Mouse (Mus musculus): ENCODE measurements at regions not wholly inside any gene's neighbourhood (a gene's known extent, or its start where the extent isn't known, plus 50 kb on each side); places are given as distances from the start of the nearest gene placed in this dataset.
"Not testable (repeated sequence)": the region's sequence is repeated elsewhere in the genome, so short reads cannot be mapped to it uniquely, and the experiment has no call there.

DNA sequence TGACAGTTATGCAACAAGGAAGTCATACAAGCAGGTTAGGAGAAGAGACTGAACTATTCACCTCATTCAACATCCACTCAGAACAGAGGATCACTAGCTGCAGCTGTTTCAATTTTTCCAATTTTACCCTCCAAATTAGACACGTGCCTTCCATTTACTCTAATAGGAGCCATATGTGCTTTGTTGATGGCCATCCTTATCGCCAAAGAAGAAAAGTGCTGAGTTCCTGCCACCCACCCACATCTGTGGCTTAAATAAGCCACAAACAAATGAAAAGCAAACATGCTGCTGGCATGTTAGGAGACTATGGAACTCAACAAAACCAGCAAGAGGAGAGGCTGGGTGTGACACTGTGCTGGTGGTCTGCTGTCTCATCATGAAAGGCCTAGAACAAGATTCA is 1786.1 kb downstream of the 9330182O14Rik start:
- no peak for ATAC-seq (replicated peaks; ENCODE audit: low FRiP score, poor library complexity, severe bottlenecking)

DNA sequence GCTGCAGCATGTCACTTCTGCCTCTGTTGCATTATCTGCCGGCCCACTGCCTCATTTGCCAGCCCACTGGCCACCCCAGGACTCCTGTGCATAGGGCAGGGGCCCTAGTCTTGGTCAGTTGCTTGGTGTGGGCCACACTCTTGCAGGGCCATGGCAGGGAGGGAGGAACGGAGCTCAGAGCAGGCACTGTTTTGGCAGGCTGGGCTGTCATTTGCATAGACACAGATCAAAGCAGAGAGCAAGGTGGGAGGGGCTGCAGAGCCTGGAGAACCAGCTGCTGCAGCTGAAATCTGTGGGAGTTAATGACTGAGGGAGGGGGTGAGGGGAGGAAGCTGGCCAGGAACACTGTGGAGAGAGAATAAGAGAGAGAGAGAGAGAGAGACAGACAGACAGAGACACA is 1802.5 kb downstream of the 9330182O14Rik start:
- no peak for ATAC-seq (replicated peaks; ENCODE audit: low FRiP score, poor library complexity, severe bottlenecking)

DNA sequence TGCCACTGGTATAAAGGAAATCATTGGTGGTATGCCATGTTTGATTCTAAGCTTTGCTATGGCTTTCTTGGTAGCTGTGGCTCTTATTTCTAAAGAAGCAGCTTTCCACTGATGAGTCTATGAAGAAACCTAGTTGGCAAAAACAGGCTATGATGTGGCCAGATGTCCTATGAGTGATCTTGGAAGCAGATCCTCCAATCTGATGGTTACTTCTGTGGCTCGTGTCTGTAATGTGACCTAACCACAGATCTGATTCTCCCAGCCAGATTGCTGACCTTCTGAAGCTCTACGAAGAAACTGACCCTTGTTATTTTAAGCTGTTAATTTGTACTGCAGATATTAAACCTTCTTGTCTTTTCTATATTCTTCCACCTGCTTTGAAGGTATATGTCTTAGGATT is 1811.1 kb downstream of the 9330182O14Rik start:
- no peak for ATAC-seq (replicated peaks; ENCODE audit: low FRiP score, poor library complexity, severe bottlenecking)

DNA sequence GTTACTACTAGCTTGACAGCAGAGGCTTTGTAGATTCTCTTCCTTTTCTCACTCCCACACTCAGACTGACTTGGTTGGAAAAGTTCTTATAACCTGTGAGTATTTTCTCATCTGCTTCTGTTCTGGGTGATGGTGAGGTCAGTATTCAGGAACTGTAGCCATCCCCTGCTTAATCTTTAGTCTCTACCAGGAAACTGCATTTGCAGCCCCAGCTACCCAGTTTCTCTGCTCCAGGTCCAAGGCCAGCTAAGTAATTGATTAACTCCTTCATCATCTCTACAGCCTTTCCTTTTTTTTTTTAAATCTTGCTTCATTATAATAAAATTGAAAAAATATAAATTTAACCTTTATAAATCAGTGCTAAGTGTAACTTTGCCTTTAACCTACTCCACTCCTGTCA is 1813.7 kb downstream of the 9330182O14Rik start:
- ATAC-seq (replicated peaks; ENCODE audit: low FRiP score, poor library complexity, severe bottlenecking): no peak

DNA sequence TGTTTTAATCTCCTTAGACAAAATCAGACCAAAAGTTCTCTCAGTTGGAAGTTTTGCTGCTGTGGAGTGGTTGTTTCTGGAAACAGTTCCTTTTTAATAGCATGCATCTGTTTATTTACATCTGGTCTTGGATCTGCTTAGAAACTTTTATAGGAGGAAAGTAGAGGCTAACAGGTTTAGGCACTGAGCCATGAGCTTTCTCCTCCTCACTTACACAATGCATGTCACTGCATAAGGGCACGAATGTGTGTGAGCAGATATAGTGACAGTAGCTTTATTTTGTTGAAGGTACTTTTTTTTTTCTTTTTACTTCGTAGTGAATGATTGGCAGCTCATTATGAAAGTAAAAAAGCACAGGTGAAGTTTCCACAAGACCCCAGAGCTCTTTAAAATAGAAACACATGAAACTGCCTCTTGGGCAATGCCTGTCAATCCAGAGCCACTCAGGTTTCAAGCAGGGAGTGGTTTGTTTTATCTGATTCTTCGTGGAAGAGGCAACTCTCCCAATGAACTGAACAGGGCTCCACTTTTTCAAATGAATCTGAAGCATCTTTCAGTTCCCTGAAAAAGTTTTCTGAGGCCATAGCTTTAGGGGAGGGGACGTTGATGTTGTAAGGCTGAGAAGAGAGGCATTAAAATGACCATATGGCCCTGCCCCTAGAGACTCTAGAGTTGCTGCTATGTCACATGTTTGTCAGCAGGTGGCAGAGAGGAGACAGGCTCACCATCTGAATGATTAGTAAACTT is 1814.4 kb downstream of the 9330182O14Rik start:
- ATAC-seq (replicated peaks; ENCODE audit: low FRiP score, poor library complexity, severe bottlenecking): 0 out of 2 replicates have a peak, but pooled peaks have one; percentile 49

DNA sequence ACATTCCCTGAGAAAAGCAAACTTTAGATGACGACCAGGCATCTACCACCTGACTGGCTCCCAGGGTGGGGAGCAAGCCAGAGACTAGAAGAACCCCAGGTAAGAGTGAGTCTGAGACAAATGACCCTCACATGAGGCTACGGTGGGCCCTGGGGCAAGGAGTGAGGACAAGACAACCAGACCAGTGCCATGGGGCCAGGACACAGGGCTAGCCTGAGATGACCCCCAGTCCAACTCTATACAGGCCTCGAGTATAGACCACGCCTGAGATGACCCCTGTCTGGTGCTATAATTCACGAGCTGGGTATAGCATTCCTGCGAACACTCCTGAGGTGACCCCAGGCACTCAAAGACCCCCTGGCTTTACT is 1814.9 kb downstream of the 9330182O14Rik start:
- ATAC-seq (replicated peaks; ENCODE audit: low FRiP score, poor library complexity, severe bottlenecking): no peak

DNA sequence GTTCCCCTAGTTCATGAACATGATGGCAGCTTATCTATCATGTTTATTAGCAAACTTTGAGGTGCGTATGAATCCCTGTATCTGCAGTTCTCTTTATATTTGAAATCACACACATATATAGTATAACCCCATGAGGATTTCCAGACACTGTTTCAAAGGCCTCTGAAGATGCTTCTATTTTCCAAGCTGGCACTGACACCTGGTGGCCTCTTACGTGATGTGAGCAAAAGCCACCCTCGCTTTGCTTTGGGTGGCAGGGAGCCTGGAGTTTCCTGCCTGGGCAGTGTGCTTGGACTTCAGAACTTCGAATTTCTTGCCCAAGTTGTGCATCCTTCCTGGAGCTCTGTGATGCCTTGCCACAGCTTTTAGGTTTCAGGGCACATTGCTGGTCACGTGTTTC is 1817.1 kb downstream of the 9330182O14Rik start:
- no peak for ATAC-seq (replicated peaks; ENCODE audit: low FRiP score, poor library complexity, severe bottlenecking)

DNA sequence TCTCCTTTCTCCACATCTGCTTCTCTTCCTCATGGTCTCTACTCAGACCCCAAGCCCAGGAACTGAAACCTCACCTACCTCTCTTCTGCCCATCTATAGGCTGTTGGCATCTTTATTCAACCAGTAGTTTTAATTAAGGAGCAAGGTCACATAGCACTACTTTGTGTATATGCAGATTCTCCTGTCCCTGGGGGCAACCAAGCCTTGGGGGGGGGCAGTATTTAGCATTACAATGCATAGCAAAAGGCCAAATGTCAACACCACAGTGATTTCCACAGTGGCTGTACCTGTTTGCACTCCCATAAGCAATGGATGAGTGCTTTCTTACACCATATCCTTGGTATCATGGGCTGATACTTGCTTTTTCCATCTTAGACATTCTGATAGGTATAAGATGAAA is 1826.4 kb downstream of the 9330182O14Rik start:
- no peak for ATAC-seq (replicated peaks; ENCODE audit: low FRiP score, poor library complexity, severe bottlenecking)

DNA sequence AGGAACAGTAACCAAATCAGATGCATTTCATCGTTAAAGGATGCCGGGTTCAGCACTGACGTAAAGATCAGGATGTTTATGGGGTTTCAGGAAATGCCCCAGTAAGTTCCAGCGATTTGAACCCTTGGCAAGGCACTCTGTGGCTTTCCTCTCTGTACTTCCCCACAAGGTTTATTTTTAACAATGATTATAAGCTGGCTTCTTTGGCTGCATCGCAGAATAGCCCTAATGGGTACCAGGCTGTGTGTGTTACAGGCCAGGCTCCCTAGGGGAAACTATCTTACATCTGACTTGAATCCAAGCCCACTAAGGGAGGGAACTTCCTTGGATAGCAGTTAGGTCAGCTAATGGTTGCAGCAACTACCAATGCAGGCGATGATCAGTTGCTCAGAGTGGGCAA is 1836.7 kb downstream of the 9330182O14Rik start:
- no peak for ATAC-seq (replicated peaks; ENCODE audit: low FRiP score, poor library complexity, severe bottlenecking)

DNA sequence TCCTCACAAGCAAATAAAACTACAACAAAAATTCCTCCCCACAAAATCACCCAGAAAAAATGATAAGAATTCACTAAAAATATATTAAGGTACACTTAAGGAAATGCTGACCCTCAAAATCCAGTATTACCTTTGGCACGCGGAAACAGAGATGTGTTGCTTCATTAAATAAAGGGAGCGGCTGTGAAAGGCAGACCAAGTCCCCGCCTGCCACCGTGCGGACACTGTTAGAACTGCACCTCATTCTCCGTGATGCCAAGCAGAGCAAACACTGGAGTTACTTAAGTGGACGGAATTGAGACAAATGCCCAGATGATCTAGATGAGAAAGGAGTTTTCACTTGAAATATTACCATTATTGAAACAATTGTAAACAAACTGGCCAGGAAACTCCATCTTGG is 1839.1 kb downstream of the 9330182O14Rik start:
- ATAC-seq (replicated peaks; ENCODE audit: low FRiP score, poor library complexity, severe bottlenecking): peak; percentile 84

DNA sequence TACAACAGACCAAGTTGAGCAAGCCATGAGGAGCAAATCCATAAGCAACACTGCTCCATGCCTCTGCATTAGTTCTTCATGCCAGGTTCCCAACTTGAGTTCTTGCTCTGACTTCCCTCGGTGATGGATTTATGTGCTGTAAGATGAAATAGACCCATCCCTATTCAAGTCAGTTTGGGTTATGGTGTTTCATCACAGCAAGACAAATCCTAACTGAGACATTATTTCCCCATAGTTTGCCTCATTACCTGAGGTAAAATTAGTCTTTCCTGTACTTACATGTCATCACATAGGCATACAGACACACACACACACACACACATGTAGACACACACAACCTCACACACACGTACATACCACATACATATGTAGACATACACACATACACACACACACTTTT is 1843.0 kb downstream of the 9330182O14Rik start:
- ATAC-seq (replicated peaks; ENCODE audit: low FRiP score, poor library complexity, severe bottlenecking): no peak

DNA sequence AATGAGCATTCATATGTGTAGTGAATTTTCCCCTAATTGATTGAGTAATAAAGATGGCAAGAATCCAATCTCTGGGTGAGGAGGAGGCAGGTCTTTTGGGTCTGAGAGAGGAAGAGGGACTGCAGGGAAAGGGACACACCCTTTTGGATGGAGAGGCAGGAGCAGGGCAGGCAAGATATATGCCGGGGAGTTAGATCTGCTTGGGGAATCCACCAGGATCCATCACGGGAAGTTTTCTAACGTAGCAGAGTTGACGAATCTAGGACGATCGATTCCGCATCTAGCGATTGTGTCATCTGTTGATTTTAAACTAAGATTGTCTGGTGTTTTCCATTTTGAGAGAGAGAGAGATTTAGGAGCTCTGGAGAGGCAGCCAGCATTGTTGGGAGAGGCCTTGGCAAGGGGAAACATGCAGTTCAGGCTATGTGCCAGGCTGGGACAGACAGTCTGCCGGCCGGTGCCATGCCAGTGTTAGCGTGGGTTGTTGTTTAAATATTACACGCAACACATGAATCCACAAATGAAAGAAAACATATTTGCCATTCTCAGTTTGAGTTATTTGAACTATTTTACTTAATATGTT is 1843.6 kb downstream of the 9330182O14Rik start:
- no peak for ATAC-seq (replicated peaks; ENCODE audit: low FRiP score, poor library complexity, severe bottlenecking)

DNA sequence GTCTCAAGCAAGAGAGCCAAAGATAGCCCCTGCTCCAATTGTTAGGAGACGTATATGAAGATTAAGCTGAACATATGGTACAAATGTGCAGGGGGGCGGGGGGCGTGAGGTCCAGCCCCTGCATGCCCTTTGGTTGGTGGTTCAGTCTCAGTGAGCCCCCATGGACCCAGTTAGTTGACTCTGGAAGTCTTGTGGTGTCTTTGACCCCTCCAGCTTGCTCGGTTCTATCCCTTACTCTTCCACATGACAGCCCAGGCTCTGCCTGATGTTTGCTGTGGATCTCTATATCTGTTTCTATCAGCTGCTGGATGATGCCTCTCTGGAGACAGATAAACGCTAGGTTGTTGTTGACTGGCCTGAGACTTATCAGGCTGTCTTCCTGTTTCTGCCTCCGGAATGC is 1849.1 kb downstream of the 9330182O14Rik start:
- no peak for ATAC-seq (replicated peaks; ENCODE audit: low FRiP score, poor library complexity, severe bottlenecking)

DNA sequence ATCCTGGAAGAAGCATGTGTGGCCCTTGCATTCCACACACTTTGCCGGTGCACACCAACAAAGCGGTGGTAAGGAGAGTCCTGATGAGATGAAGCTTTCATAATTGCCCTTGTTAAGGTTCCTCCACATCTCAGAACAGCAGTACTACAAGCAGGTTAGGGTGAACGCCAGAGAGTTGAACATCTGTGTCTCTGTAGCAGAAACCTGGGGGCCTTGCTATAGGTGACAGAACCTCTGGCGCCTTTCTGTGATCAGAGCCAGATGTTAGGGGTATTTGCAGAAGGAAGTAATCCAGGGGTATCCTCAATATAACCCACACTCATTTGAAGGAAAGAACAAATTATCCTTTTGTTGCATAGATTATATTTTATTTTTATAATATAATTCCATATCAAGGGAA is 1850.1 kb downstream of the 9330182O14Rik start:
- no peak for ATAC-seq (replicated peaks; ENCODE audit: low FRiP score, poor library complexity, severe bottlenecking)

DNA sequence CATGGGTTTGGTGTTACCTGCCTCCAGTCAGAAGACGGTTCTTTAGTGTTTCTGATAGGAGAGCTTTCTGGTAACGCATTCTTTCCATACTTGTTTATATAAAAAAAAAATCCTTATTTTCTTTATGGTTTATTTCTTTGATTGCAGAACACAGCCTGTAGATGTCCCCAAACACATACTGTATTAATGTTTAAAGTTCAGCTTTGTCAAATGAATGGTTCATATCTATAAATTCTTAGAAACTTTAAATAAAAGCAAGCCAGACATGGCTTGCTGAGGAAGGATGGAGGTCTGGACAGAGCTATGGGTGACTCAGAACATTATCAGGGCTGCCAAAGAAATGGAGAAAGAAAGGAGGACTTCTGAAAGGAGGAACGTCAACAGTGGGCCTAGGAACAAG is 1852.1 kb downstream of the 9330182O14Rik start:
- ATAC-seq (replicated peaks; ENCODE audit: low FRiP score, poor library complexity, severe bottlenecking): no peak

DNA sequence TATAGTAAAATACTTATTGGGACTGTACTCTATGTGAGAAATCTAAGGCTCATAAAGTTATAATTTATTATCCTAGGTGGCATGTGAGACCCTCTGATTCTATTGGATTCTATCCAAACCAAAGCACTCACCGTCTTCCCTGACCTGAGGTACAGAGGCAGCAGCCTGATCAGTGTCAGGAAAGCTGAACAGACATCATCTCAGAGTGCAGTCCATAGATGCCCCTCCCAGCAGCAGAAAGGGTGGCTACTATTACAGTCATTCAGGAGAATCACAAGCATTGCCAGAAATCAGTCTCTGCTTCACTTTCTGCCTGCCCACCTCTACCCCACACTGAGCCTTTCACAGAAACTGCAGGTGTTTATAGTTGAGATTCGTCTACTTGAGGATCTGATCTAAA is 1854.9 kb downstream of the 9330182O14Rik start:
- ATAC-seq (replicated peaks; ENCODE audit: low FRiP score, poor library complexity, severe bottlenecking): no peak

DNA sequence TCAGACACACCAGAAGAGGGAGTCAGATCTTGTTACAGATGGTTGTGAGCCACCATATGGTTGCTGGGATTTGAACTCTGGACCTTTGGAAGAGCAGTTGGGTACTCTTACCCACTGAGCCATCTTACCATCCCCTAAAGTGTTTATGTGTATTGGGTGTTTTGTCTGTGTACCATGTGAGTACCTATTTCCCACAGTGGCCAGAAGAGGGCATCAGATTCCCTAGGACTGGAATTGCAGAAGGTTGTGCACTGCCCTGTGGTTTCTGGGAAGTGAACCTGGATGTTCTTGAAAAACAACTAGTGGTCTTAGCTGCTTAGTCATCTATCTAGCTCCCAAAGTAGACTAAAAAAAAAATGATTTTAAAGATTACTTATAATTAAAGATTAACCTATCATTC is 1857.7 kb downstream of the 9330182O14Rik start:
- no peak for ATAC-seq (replicated peaks; ENCODE audit: low FRiP score, poor library complexity, severe bottlenecking)

DNA sequence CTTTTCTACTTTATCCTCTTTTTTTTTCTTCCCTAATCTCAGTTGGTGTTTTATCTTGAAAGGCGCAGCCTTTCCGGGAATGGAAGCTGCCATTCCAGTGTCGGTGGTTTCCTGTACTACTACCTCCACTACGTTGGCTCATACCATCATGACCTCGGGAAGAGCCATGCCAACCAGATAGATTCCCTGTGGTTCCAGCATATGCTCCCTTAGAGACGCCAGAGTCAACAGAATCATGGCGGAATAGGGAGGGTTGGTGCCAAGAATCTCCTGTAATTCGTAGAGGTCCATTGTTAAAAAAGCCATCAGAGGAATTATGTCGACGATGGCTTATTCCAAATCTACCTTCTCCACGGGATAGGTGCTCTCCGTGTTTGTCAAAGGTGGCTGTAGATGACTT is 1898.1 kb downstream of the 9330182O14Rik start:
- not testable (repeated sequence) for ATAC-seq (replicated peaks; ENCODE audit: low FRiP score, poor library complexity, severe bottlenecking)

DNA sequence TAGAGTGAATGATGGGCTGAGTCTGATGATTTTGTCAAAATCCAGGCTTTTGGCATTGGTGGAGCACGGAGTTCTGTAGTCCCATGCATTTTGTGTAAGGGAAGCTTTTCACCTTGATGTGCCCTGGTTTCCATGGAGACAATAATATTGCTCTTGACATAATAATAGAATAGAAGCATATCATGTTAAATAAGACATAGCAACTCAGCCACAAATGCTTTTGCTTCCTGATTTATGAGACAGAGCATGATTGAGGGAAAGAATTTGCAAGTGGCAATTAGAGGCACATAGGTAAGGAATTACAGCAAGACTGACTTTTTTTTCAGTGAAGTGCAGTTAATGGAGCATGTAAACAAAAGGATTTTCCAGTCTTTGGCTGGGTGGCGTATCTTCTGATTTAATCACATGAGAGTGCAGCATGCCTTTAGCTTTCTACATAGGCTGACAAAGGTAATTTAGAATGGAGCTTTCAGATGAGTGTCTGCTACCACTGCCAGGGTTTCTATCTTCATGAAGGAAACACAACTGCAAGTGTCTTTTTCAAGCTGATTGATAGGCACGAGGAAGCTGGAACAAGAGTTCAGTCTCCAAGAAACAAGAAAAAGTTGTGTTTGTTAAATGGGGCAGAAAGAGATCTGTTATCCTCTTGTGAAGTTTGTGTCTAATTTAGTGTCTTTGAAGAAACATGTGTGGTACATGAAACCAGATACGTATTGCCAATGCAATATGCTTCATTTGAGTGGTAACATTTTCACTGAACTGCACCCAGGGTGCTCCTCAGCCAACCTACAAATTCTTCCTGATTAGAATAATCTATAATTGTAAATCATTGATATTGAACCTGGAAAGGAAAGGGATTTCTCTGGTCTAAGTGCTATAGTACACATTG is 1913.2 kb downstream of the 9330182O14Rik start:
- ATAC-seq (replicated peaks; ENCODE audit: low FRiP score, poor library complexity, severe bottlenecking): no peak

DNA sequence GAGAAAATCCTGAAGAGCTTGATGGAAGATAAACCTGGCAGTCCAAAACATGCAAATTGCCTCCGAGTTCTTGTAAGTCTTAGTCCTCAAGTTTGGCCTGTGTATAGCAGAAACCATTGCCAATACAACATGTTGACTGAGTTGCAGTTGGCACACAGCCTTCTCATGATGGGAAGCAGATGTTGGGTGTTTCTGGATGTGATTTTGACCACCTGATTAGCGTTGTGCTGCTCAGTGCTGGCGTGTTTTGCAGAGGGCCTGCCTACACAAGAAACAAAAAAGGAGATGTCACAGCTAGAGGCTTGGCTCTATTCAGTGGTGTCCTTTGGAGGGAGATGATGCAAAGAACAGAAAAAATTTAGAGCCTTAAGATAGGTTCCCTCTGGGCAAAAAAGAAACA is 1922.6 kb downstream of the 9330182O14Rik start:
- ATAC-seq (replicated peaks; ENCODE audit: low FRiP score, poor library complexity, severe bottlenecking): no peak
